Mouse (Mus musculus) urinary bladder, adult 18-20 months (tissue): ENCODE results near the gene Kif1c.

Experiments used
- DNase-seq, 2 experiments: peaks; one replicate each; pipeline ENCODE4 v3.0.0; 2022; ENCODE audit warnings: low spot score in 2 of 2, mixed read lengths in 2 of 2

Kif1c gene

GRCm38 (mm10) chr11:70697376-70697775, 3.0 kb upstream of the Kif1c start:
- DNase-seq, result no peak

- DNase-seq, result no peak
Observed at GRCm38 (mm10) chr11:70699051-70699450, 1.3 kb upstream of the Kif1c start.

- peak; percentile 62 to 80 for DNase-seq
Observed at GRCm38 (mm10) chr11:70700613-70701012, 265 bp downstream of the Kif1c start.

- no peak for DNase-seq
Observed at GRCm38 (mm10) chr11:70701221-70701955, 1.0 kb downstream of the Kif1c start.

- no peak for DNase-seq
Observed at GRCm38 (mm10) chr11:70701984-70702733, 1.8 kb downstream of the Kif1c start.

- no peak for DNase-seq
Observed at GRCm38 (mm10) chr11:70702781-70703180, 2.4 kb downstream of the Kif1c start.

GRCm38 (mm10) chr11:70706127-70706526, 5.8 kb downstream of the Kif1c start:
- DNase-seq, result no peak

- DNase-seq, result no peak
Observed at GRCm38 (mm10) chr11:70711026-70711425, 10.7 kb downstream of the Kif1c start.

- DNase-seq, result no peak
Observed at GRCm38 (mm10) chr11:70713222-70713621, 12.9 kb downstream of the Kif1c start.

GRCm38 (mm10) chr11:70715832-70716231, 15.5 kb downstream of the Kif1c start:
- no peak for DNase-seq

- no peak for DNase-seq
Observed at GRCm38 (mm10) chr11:70718481-70718880, 18.1 kb downstream of the Kif1c start.

GRCm38 (mm10) chr11:70720567-70720966, 20.2 kb downstream of the Kif1c start:
- no peak for DNase-seq

- DNase-seq, result no peak
Observed at GRCm38 (mm10) chr11:70721072-70721471, 20.7 kb downstream of the Kif1c start.

- no peak for DNase-seq
Observed at GRCm38 (mm10) chr11:70724706-70725105, 24.4 kb downstream of the Kif1c start.

GRCm38 (mm10) chr11:70726585-70726984, 26.2 kb downstream of the Kif1c start:
- DNase-seq, result no peak

GRCm38 (mm10) chr11:70727385-70727784, 27.0 kb downstream of the Kif1c start:
- no peak for DNase-seq

- DNase-seq, result no peak
Observed at GRCm38 (mm10) chr11:70730427-70731038, 30.2 kb downstream of the Kif1c start.

GRCm38 (mm10) chr11:70731178-70731577, 30.8 kb downstream of the Kif1c start:
- DNase-seq, result no peak

- no peak for DNase-seq
Observed at GRCm38 (mm10) chr11:70733256-70733655, 32.9 kb downstream of the Kif1c start.

- DNase-seq, result no peak
Observed at GRCm38 (mm10) chr11:70737749-70738148, 37.4 kb downstream of the Kif1c start.

- DNase-seq, result no peak
Observed at GRCm38 (mm10) chr11:70741603-70742002, 41.3 kb downstream of the Kif1c start.

GRCm38 (mm10) chr11:70742117-70742516, 41.8 kb downstream of the Kif1c start:
- DNase-seq, result no peak
